Mouse (Mus musculus) forebrain, embryonic 10.5 days (tissue): ENCODE data around the gene Abhd17a. TPM values are rescaled to one million over a fixed set of nuclear protein-coding genes. Genes with fewer than 3 reads are reported as not detected.

Experiments
- DNase-seq: peaks from one replicate; pipeline ENCODE4 v3.0.0-alpha.2; 2017; ENCODE audit warnings: low spot score; ENCODE audit errors: extremely low spot score
- H3K27ac ChIP-seq: fragments of 300-500 bp; sonication (generic); 2 replicates; pipeline ENCODE4 v1.5.1; 2016; ENCODE audit warnings: mild to moderate bottlenecking
- H3K27me3 ChIP-seq: fragments of 300-500 bp; sonication (generic); 2 replicates; pipeline ENCODE4 v1.6.1; 2016; ENCODE audit warnings: mild to moderate bottlenecking; ENCODE audit not compliant: poor library complexity, severe bottlenecking
- H3K36me3 ChIP-seq: fragments of 300-500 bp; sonication (generic); replicated peaks from 2 replicates; pipeline ENCODE4 v1.6.1; 2016; ENCODE audit warnings: mild to moderate bottlenecking, moderate library complexity
- H3K4me1 ChIP-seq: fragments of 300-500 bp; sonication (generic); 2 replicates; pipeline ENCODE4 v1.6.1; 2016
- H3K4me3 ChIP-seq: fragments of 300-500 bp; sonication (generic); 2 replicates; pipeline ENCODE4 v1.5.1; 2016; ENCODE audit warnings: mild to moderate bottlenecking, moderate library complexity
- H3K9me3 ChIP-seq: fragments of 300-500 bp; sonication (generic); 2 replicates; pipeline ENCODE4 v1.6.1; 2016; ENCODE audit warnings: mild to moderate bottlenecking, moderate library complexity
- WGBS: fragments of 180-500 bp; shearing (Covaris S2); methylation state at CpG from one replicate; pipeline ENCODE4 v1.1.7; 2016; 5-methylcytosine and 5-hydroxymethylcytosine counted together
- microRNA-seq: library from miRNA; unstranded; fragments of <30 nt; microRNA quantifications from one replicate; pipeline ENCODE4, GENCODE M21; 2017
- polyA plus RNA-seq: library from polyadenylated mRNA; unstranded; fragments of >200 nt; fragmentation: Nextera tagmentation; extraction: Ambion mirVana; gene quantifications from 2 replicates; pipeline ENCODE4 v1.2.1, GENCODE M21; 2016

Gene Abhd17a
- polyA plus RNA-seq, 1 experiment from 2014 or later = 71.8 TPM

GRCm38 (mm10) chr10:80547539-80547938 is 42.6 kb downstream of the Abhd17a start:
- Histone ChIP-seq H3K4me1 (peaks cover 7% of the 10 kb centered on the region; the same call in 1 of the 2 replicates), H3K27me3 (no peaks in the 10 kb centered on the region), H3K9me3 (no peaks in the 10 kb centered on the region), H3K36me3 (peaks cover 84% of the 10 kb centered on the region), H3K4me3 (no peak overlapping the region), H3K27ac (no peak overlapping the region)
- DNase-seq = no peak
- 97% methylated on average over 15 of the region's 15 CpGs for WGBS

GRCm38 (mm10) chr10:80546945-80547344 is 43.2 kb downstream of the Abhd17a start:
- Histone ChIP-seq H3K27ac (no peak overlapping the region), H3K27me3 (no peaks in the 10 kb centered on the region), H3K4me1 (peaks cover 7% of the 10 kb centered on the region; the same call in 1 of the 2 replicates), H3K4me3 (no peak overlapping the region), H3K9me3 (no peaks in the 10 kb centered on the region), H3K36me3 (peaks cover 90% of the 10 kb centered on the region)
- no peak for DNase-seq
- WGBS = 94% methylated on average over 4 of the region's 4 CpGs

GRCm38 (mm10) chr10:80545590-80545989 is 44.6 kb downstream of the Abhd17a start:
- DNase-seq = no peak
- H3K36me3 ChIP-seq = peaks cover 100% of the 10 kb centered on the region
- WGBS = 90% methylated on average over 8 of the region's 8 CpGs

GRCm38 (mm10) chr10:80543873-80544272 is 46.3 kb downstream of the Abhd17a start:
- Histone ChIP-seq H3K9me3 (no peaks in the 10 kb centered on the region), H3K4me1 (peaks cover 14% of the 10 kb centered on the region), H3K36me3 (peaks cover 83% of the 10 kb centered on the region), H3K27ac (no peak overlapping the region), H3K27me3 (peaks cover 2% of the 10 kb centered on the region; the same call in 1 of the 2 replicates), H3K4me3 (no peak overlapping the region)
- WGBS = 93% methylated on average over 14 of the region's 14 CpGs
- no peak for DNase-seq

More at GRCm38 (mm10) chr10:80545590-80545989, 44.6 kb downstream of the Abhd17a start:
- Histone ChIP-seq H3K9me3 (no peaks in the 10 kb centered on the region), H3K4me3 (no peak overlapping the region), H3K4me1 (peaks cover 7% of the 10 kb centered on the region; the same call in 1 of the 2 replicates), H3K27ac (no peak overlapping the region), H3K27me3 (no peaks in the 10 kb centered on the region)

GRCm38 (mm10) chr10:80539493-80539892 is 50.6 kb downstream of the Abhd17a start:
- Histone ChIP-seq H3K36me3 (peaks cover 39% of the 10 kb centered on the region), H3K27ac (no peak overlapping the region), H3K9me3 (no peaks in the 10 kb centered on the region), H3K27me3 (peaks cover 46% of the 10 kb centered on the region), H3K4me3 (peak overlapping the region; percentile 44), H3K4me1 (peaks cover 31% of the 10 kb centered on the region)
- no peak for DNase-seq
- 59% methylated on average over 5 of the region's 5 CpGs for whole genome bisulfite sequencing

- Histone ChIP-seq H3K9me3 (no peaks in the 10 kb centered on the region), H3K4me3 (peak within 1 kb of the TSS; percentile 44)
- 2% methylated on average over 30 of the region's 30 CpGs for WGBS
Observed at GRCm38 (mm10) chr10:80538710-80539394, 51.3 kb downstream of the Abhd17a start, which contains the start of gene Atp8b3. Gene Atp8b3 (minus strand): TSS chr10:80539124.

GRCm38 (mm10) chr10:80538180-80538579 is 52.0 kb downstream of the Abhd17a start:
- DNase-seq = no peak
- H3K36me3 ChIP-seq = peaks cover 26% of the 10 kb centered on the region
- WGBS = 61% methylated on average over 5 of the region's 5 CpGs
- H3K9me3 ChIP-seq = no peaks in the 10 kb centered on the region
- H3K27me3 ChIP-seq = peaks cover 56% of the 10 kb centered on the region
- H3K27ac ChIP-seq = no peak overlapping the region
- H3K4me3 ChIP-seq = no peak overlapping the region
- H3K4me1 ChIP-seq = peaks cover 43% of the 10 kb centered on the region

More at GRCm38 (mm10) chr10:80538710-80539394, 51.3 kb downstream of the Abhd17a start, which contains the start of gene Atp8b3:
- Histone ChIP-seq H3K36me3 (peaks cover 33% of the 10 kb centered on the region), H3K27me3 (peaks cover 52% of the 10 kb centered on the region), H3K27ac (peak within 1 kb of the TSS; percentile 66), H3K4me1 (peaks cover 36% of the 10 kb centered on the region)
- DNase-seq = peak; percentile 77

GRCm38 (mm10) chr10:80535711-80536110 is 54.4 kb downstream of the Abhd17a start:
- H3K4me1 ChIP-seq = peaks cover 43% of the 10 kb centered on the region
- peaks cover 56% of the 10 kb centered on the region for H3K27me3 ChIP-seq
- no peak for DNase-seq
- no peaks in the 10 kb centered on the region for H3K9me3 ChIP-seq
- H3K4me3 ChIP-seq = peak overlapping the region; percentile 36
- no peak overlapping the region for H3K27ac ChIP-seq
- H3K36me3 ChIP-seq = 0 out of 2 replicates have a peak, but pooled peaks cover 1% of the 10 kb centered on the region
- 13% methylated on average over 13 of the region's 13 CpGs for WGBS

GRCm38 (mm10) chr10:80535071-80535470 is 55.1 kb downstream of the Abhd17a start:
- H3K36me3 ChIP-seq = no peaks in the 10 kb centered on the region
- H3K9me3 ChIP-seq = no peaks in the 10 kb centered on the region
- DNase-seq = no peak
- 12% methylated on average over 14 of the region's 14 CpGs for WGBS
- peaks cover 43% of the 10 kb centered on the region for H3K4me1 ChIP-seq
- H3K27me3 ChIP-seq = peaks cover 56% of the 10 kb centered on the region
- H3K27ac ChIP-seq = no peak overlapping the region
- peak overlapping the region; percentile 36 for H3K4me3 ChIP-seq

GRCm38 (mm10) chr10:80533704-80534103 is 56.4 kb downstream of the Abhd17a start:
- no peak overlapping the region for H3K4me3 ChIP-seq
- 20% methylated on average over 7 of the region's 7 CpGs for WGBS

More at GRCm38 (mm10) chr10:80533704-80534103, 56.4 kb downstream of the Abhd17a start:
- Histone ChIP-seq H3K27ac (no peak overlapping the region), H3K9me3 (no peaks in the 10 kb centered on the region), H3K27me3 (peaks cover 52% of the 10 kb centered on the region), H3K4me1 (peaks cover 32% of the 10 kb centered on the region), H3K36me3 (no peaks in the 10 kb centered on the region)
- DNase-seq = no peak

Small RNA genes lying within 50 kb of the gene (microRNA-seq; reads per million reads assigned to microRNA genes)
- gene Mir6912 = not detected

Other genes with a start within 250 kb of the Abhd17a start
- gene Adamtsl5, start 241.9 kb downstream of the Abhd17a start, polyA plus RNA-seq = 0.27 and 0.54 TPM in 2 replicates
- 0.43 and 0.71 TPM in 2 replicates for gene Plk5, start 233.9 kb downstream of the Abhd17a start, polyA plus RNA-seq
- 6.8 and 7.0 TPM in 2 replicates for gene Mex3d, start 202.7 kb downstream of the Abhd17a start, polyA plus RNA-seq
- 343 and 346 TPM in 2 replicates for gene Mbd3, start 190.8 kb downstream of the Abhd17a start, polyA plus RNA-seq
- gene Uqcr11, start 183.5 kb downstream of the Abhd17a start, polyA plus RNA-seq = 625 and 631 TPM in 2 replicates
- gene Tcf3, start 156.7 kb downstream of the Abhd17a start, polyA plus RNA-seq = 191 and 199 TPM in 2 replicates
- gene Onecut3, start 95.5 kb downstream of the Abhd17a start, polyA plus RNA-seq = 0.05 and 0.07 TPM in 2 replicates
- 0.51 and 0.71 TPM in 2 replicates for gene Atp8b3, start 51.2 kb downstream of the Abhd17a start, polyA plus RNA-seq
- gene Rexo1, start 28.8 kb downstream of the Abhd17a start, polyA plus RNA-seq = 32.8 and 34.8 TPM in 2 replicates
- 7.4 and 7.5 TPM in 2 replicates for gene Klf16, start 13.0 kb downstream of the Abhd17a start, polyA plus RNA-seq
- 91.5 and 93.0 TPM in 2 replicates for gene Scamp4, start 12.5 kb upstream of the Abhd17a start, polyA plus RNA-seq
- gene Adat3, start 12.5 kb upstream of the Abhd17a start, polyA plus RNA-seq = 10.7 and 11.9 TPM in 2 replicates
- 4.7 and 5.6 TPM in 2 replicates for gene Gm49322, start 15.7 kb upstream of the Abhd17a start, polyA plus RNA-seq
- 123 and 133 TPM in 2 replicates for gene Csnk1g2, start 32.5 kb upstream of the Abhd17a start, polyA plus RNA-seq
- gene Btbd2, start 66.7 kb upstream of the Abhd17a start, polyA plus RNA-seq = 71.6 and 78.1 TPM in 2 replicates
- gene Mknk2, start 87.8 kb upstream of the Abhd17a start, polyA plus RNA-seq = 91.0 and 100 TPM in 2 replicates
- 53.9 and 54.7 TPM in 2 replicates for gene Mob3a, start 111.6 kb upstream of the Abhd17a start, polyA plus RNA-seq
- 7.7 and 10.9 TPM in 2 replicates for gene Izumo4, start 111.8 kb upstream of the Abhd17a start, polyA plus RNA-seq
- gene Ap3d1, start 151.9 kb upstream of the Abhd17a start, polyA plus RNA-seq = 58.2 and 58.7 TPM in 2 replicates
- gene Dot1l, start 164.9 kb upstream of the Abhd17a start, polyA plus RNA-seq = 20.8 and 21.7 TPM in 2 replicates
- 110 and 118 TPM in 2 replicates for gene Sf3a2, start 207.9 kb upstream of the Abhd17a start, polyA plus RNA-seq
- gene Plekhj1, start 208.3 kb upstream of the Abhd17a start, polyA plus RNA-seq = 196 and 197 TPM in 2 replicates
- gene Amh, start 214.9 kb upstream of the Abhd17a start, polyA plus RNA-seq = 0.09 TPM in 2 replicates
- 0.40 and 0.65 TPM in 2 replicates for gene Jsrp1, start 223.2 kb upstream of the Abhd17a start, polyA plus RNA-seq
- gene Oaz1, start 236.3 kb upstream of the Abhd17a start, polyA plus RNA-seq = 2,273 and 2,281 TPM in 2 replicates